In the genomic region with DNA sequence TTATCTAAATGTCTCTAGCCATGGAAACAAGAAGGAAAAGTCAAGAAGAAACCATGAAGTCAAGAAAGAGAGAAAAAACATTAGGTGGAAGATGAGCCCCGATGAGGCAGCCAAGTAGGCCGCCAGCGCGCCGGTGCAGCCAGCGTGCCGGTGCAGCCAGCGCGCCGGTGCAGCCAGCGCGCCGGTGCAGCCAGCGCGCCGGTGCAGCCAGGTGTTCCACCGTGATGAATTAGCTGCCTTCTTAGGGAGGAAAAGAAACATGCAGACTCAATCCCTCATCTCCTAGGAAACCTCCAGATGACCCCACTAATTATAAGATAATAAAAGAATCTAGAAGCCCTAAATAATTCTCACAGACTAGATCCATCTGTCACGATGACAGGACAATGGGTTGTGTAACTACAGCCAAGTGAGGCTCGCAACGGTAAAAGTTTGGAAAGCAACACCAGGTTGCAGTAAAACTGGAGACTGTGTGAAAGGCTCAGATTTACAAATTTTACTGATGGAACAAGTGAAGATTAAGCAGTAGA, we compare ENCODE assay signal across 25 mouse cellular contexts.
DNase-seq lines count a peak whose midpoint lies in the region; ATAC-seq lines count a peak whose summit lies in the region.
"Had no signal": no experiment of that assay in that cellular context is flagged by ENCODE, and none has a peak within 500 bp of the region (broad histone marks: within the 10 kb centered on the region; RNA-seq: fewer than 3 reads in every experiment).

No protein-coding gene starts in this region.

- no peak overlapping the region for H3K4me3 ChIP-seq in kidney, embryonic 16.5 days (ENCODE audit: low read length)
- no peak overlapping the region for H3K4me3 ChIP-seq in stomach, embryonic 15.5 days (replicated peaks)
- H3K4me3 ChIP-seq: embryonic facial prominence, embryonic 10.5 days; forebrain, embryonic 13.5 days; layer of hippocampus, adult 2 months; limb, embryonic 15.5 days; liver, embryonic 15.5 days; megakaryocyte, embryonic 14.5 days had no signal

- peaks cover 21% of the 10 kb centered on the region for H3K27me3 ChIP-seq in kidney, embryonic 16.5 days (ENCODE audit: insufficient read depth, low read length)
- H3K27me3 ChIP-seq in stomach, embryonic 15.5 days (replicated peaks) = peaks cover 3% of the 10 kb centered on the region; the same call in 1 of the 2 replicates

- peak; percentile 25; the same call in 1 of the 2 replicates for ATAC-seq in kidney, embryonic 16.5 days (ENCODE audit: low FRiP score, low TSS enrichment)
- ATAC-seq in stomach, embryonic 15.5 days (ENCODE audit: insufficient read depth, low FRiP score, low read depth) = no peak
- ATAC-seq in CD4-positive, CD25-positive, alpha-beta regulatory T cell, adult 4 months = no peak
- ATAC-seq: forebrain, embryonic 13.5 days; Patski had no signal

- peak overlapping the region; percentile 25 for H3K4me2 ChIP-seq in kidney, embryonic 16.5 days (replicated peaks; ENCODE audit: low read depth, low read length)
- peak overlapping the region; percentile 33 for H3K4me2 ChIP-seq in stomach, embryonic 15.5 days
- H3K4me2 ChIP-seq: forebrain, embryonic 13.5 days; limb, embryonic 15.5 days; liver, embryonic 15.5 days had no signal

- peaks cover 29% of the 10 kb centered on the region for H3K4me1 ChIP-seq in kidney, embryonic 16.5 days (ENCODE audit: insufficient read depth, low read length)
- peaks cover 4% of the 10 kb centered on the region; the same call in 1 of the 2 replicates for H3K4me1 ChIP-seq in stomach, embryonic 15.5 days
- H3K4me1 ChIP-seq: liver, embryonic 15.5 days had no signal

- no peak overlapping the region for H3K9ac ChIP-seq in kidney, embryonic 16.5 days (replicated peaks; ENCODE audit: low read length)
- H3K9ac ChIP-seq in stomach, embryonic 15.5 days = no peak overlapping the region
- H3K9ac ChIP-seq: forebrain, embryonic 13.5 days; limb, embryonic 15.5 days; liver, embryonic 15.5 days had no signal

- WGBS in kidney, embryonic 16.5 days = 9% methylated on average over 20 of the region's 20 CpGs
- 15% methylated on average over 20 of the region's 20 CpGs for WGBS in stomach, embryonic 15.5 days

- H3K9me3 ChIP-seq in kidney, embryonic 16.5 days (ENCODE audit: low read length) = no peaks in the 10 kb centered on the region
- no peaks in the 10 kb centered on the region for H3K9me3 ChIP-seq in stomach, embryonic 15.5 days
- H3K9me3 ChIP-seq: embryonic facial prominence, embryonic 10.5 days; forebrain, embryonic 13.5 days; limb, embryonic 15.5 days; liver, embryonic 15.5 days; megakaryocyte, embryonic 14.5 days had no signal

- no peak overlapping the region for H3K27ac ChIP-seq in kidney, embryonic 16.5 days (ENCODE audit: low read length)
- H3K27ac ChIP-seq in stomach, embryonic 15.5 days = no peak overlapping the region
- H3K27ac ChIP-seq: embryonic facial prominence, embryonic 10.5 days; forebrain, embryonic 13.5 days; layer of hippocampus, adult 2 months; limb, embryonic 15.5 days; liver, embryonic 15.5 days had no signal

- H3K36me3 ChIP-seq in kidney, embryonic 16.5 days (ENCODE audit: insufficient read depth, low read length) = no peaks in the 10 kb centered on the region
- H3K36me3 ChIP-seq in stomach, embryonic 15.5 days = no peaks in the 10 kb centered on the region
- H3K36me3 ChIP-seq: embryonic facial prominence, embryonic 10.5 days; limb, embryonic 15.5 days; liver, embryonic 15.5 days had no signal

- peak; percentile 52 for DNase-seq in embryo, embryonic 10 days (ENCODE audit: low spot score)
- no peak for DNase-seq in embryo, embryonic 11 days
- no peak for DNase-seq in kidney, adult 18-20 months
- peak; percentile 26 for DNase-seq in retina, embryonic 14.5 days (ENCODE audit: low spot score)
- DNase-seq in retina, postnatal 1 day = no peak
- DNase-seq: adrenal gland, adult 8-10 months; cerebellum, postnatal 10 days; gastrocnemius, postnatal 10 days; heart, adult 11 months; heart, postnatal 36 days; kidney, adult 2 months; lung, postnatal 14 days; right cerebral cortex, postnatal 14 days; spleen, adult 18-20 months; thymus, adult 2 months had no signal

Comparison
In these comparisons a context has a peak if more than half of its experiments do, and no peak if none do; other contexts are left out.
1. DNase-seq: peak in embryo, embryonic 10 days (single experiment) and retina, embryonic 14.5 days (single experiment); none in embryo, embryonic 11 days (single experiment), kidney, adult 18-20 months (single experiment) and retina, postnatal 1 day (single experiment).